Mouse (Mus musculus): ENCODE results near the gene Sntg2. TPM values are rescaled to one million over a fixed set of nuclear protein-coding genes. Genes with fewer than 3 reads are reported as not detected.

Gene Sntg2
- polyA plus RNA-seq, 1 experiment = not detected

- Histone ChIP-seq H3K4me3 (replicated peaks) (no peak overlapping the region), H3K4me1 (ENCODE audit: control insufficient read depth) (no peaks in the 10 kb centered on the region), H3K27me3 (ENCODE audit: control insufficient read depth) (no peaks in the 10 kb centered on the region), H3K36me3 (ENCODE audit: control insufficient read depth) (no peaks in the 10 kb centered on the region), H3K9me3 (ENCODE audit: control insufficient read depth, low read length) (no peaks in the 10 kb centered on the region)
- TF ChIP-seq TAL1 (IDR thresholded peaks at IDR 0.05; ENCODE audit: low read length) (no peak), GATA1 (IDR thresholded peaks at IDR 0.05; ENCODE audit: low read length) (no peak)
Observed at GRCm38 (mm10) chr12:30257664-30258063, 115.5 kb downstream of the Sntg2 start.

DNA sequence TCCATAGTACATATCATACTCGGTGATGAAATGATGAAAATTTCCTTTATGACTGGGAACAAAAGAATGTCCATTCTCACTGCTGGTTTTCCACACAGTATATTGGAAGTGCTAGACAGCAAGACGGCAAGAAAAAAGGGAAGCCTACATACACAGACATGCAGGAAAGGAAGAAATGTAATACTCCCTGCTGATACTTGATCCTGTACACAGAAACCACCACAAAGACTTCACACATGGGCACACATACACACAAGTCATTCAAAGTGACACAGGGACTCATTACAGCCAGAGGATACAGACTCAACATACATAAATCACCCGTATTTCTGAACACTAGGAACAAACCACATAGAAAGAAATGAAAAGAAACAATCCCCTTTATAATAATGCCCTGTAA lies 117.0 kb downstream of the Sntg2 start:
- TF ChIP-seq GATA1 (IDR thresholded peaks at IDR 0.05; ENCODE audit: low read length) = no peak
- TF ChIP-seq TAL1 (IDR thresholded peaks at IDR 0.05; ENCODE audit: low read length) = no peak
- H3K27me3 ChIP-seq (ENCODE audit: control insufficient read depth) = no peaks in the 10 kb centered on the region
- H3K36me3 ChIP-seq (ENCODE audit: control insufficient read depth) = no peaks in the 10 kb centered on the region
- no peak overlapping the region for H3K4me3 ChIP-seq (replicated peaks)
- H3K4me1 ChIP-seq (ENCODE audit: control insufficient read depth) = no peaks in the 10 kb centered on the region
- H3K9me3 ChIP-seq (ENCODE audit: control insufficient read depth, low read length) = no peaks in the 10 kb centered on the region

- Histone ChIP-seq H3K4me3 (replicated peaks) (no peak overlapping the region), H3K9me3 (ENCODE audit: control insufficient read depth, low read length) (no peaks in the 10 kb centered on the region), H3K36me3 (ENCODE audit: control insufficient read depth) (no peaks in the 10 kb centered on the region), H3K4me1 (ENCODE audit: control insufficient read depth) (no peaks in the 10 kb centered on the region), H3K27me3 (ENCODE audit: control insufficient read depth) (no peaks in the 10 kb centered on the region)
- no peak for TF ChIP-seq TAL1 (IDR thresholded peaks at IDR 0.05; ENCODE audit: low read length)
- no peak for TF ChIP-seq GATA1 (IDR thresholded peaks at IDR 0.05; ENCODE audit: low read length)
Observed at GRCm38 (mm10) chr12:30254581-30254980, 118.6 kb downstream of the Sntg2 start.

- Histone ChIP-seq H3K4me3 (replicated peaks) (no peak overlapping the region), H3K27me3 (ENCODE audit: control insufficient read depth) (no peaks in the 10 kb centered on the region), H3K4me1 (ENCODE audit: control insufficient read depth) (no peaks in the 10 kb centered on the region), H3K36me3 (ENCODE audit: control insufficient read depth) (no peaks in the 10 kb centered on the region), H3K9me3 (ENCODE audit: control insufficient read depth, low read length) (no peaks in the 10 kb centered on the region)
- TF ChIP-seq TAL1 (IDR thresholded peaks at IDR 0.05; ENCODE audit: low read length) = no peak
- TF ChIP-seq GATA1 (IDR thresholded peaks at IDR 0.05; ENCODE audit: low read length) = no peak
Observed at GRCm38 (mm10) chr12:30252381-30252780, 120.8 kb downstream of the Sntg2 start.

DNA sequence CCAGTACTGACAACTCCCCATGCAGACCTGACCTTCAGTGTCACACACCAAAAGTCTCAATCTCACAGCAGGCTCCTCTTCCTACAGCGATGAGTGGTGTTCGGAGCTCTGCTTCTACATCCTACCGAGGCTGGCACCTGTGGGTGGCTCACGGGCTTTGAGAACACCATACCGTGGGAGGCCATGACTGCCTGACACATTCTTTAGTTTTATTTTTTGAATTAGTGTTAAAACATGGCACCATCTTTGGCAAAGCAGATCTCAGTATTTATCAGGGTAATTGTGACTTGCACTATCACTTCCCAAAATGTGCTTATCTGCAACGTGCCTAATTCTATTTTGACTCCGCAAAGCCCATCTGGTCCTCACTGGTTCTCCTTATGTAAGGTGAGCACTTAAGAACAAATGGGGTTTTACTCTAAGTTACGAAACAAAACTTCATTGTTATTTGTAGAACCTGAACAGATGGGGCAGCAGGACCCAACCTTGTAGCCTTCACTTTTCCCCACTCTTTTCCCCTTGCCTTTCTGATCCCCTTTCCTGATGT lies 121.8 kb downstream of the Sntg2 start:
- no peaks in the 10 kb centered on the region for H3K36me3 ChIP-seq (ENCODE audit: control insufficient read depth)
- no peaks in the 10 kb centered on the region for H3K4me1 ChIP-seq (ENCODE audit: control insufficient read depth)
- H3K27me3 ChIP-seq (ENCODE audit: control insufficient read depth) = no peaks in the 10 kb centered on the region
- no peaks in the 10 kb centered on the region for H3K9me3 ChIP-seq (ENCODE audit: control insufficient read depth, low read length)
- TF ChIP-seq TAL1 (IDR thresholded peaks at IDR 0.05; ENCODE audit: low read length) = no peak
- TF ChIP-seq GATA1 (IDR thresholded peaks at IDR 0.05; ENCODE audit: low read length) = no peak
- no peak overlapping the region for H3K4me3 ChIP-seq (replicated peaks)

DNA sequence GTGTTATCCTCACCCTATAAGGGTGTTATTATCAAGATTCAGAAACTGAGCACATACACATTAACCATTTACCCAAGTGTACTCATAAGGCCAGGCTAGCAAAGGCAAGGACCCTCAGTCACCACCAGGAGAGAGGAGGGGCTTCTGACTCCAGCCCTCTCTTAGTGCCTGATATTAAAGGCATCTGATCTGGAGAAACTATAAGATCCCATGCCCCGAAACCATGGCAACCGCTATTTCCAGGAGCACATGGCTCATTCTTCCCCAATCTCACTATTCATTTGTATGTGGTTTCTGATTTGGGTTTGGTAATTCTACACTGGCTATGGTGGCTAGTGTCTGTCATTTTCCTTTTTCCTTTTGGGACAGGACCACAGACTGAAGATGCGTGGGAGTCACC lies 124.1 kb downstream of the Sntg2 start:
- no peak for TF ChIP-seq GATA1 (IDR thresholded peaks at IDR 0.05; ENCODE audit: low read length)
- no peak for TF ChIP-seq TAL1 (IDR thresholded peaks at IDR 0.05; ENCODE audit: low read length)
- no peaks in the 10 kb centered on the region for H3K9me3 ChIP-seq (ENCODE audit: control insufficient read depth, low read length)
- no peak overlapping the region for H3K4me3 ChIP-seq (replicated peaks)
- no peaks in the 10 kb centered on the region for H3K36me3 ChIP-seq (ENCODE audit: control insufficient read depth)
- H3K27me3 ChIP-seq (ENCODE audit: control insufficient read depth) = no peaks in the 10 kb centered on the region
- H3K4me1 ChIP-seq (ENCODE audit: control insufficient read depth) = no peaks in the 10 kb centered on the region

DNA sequence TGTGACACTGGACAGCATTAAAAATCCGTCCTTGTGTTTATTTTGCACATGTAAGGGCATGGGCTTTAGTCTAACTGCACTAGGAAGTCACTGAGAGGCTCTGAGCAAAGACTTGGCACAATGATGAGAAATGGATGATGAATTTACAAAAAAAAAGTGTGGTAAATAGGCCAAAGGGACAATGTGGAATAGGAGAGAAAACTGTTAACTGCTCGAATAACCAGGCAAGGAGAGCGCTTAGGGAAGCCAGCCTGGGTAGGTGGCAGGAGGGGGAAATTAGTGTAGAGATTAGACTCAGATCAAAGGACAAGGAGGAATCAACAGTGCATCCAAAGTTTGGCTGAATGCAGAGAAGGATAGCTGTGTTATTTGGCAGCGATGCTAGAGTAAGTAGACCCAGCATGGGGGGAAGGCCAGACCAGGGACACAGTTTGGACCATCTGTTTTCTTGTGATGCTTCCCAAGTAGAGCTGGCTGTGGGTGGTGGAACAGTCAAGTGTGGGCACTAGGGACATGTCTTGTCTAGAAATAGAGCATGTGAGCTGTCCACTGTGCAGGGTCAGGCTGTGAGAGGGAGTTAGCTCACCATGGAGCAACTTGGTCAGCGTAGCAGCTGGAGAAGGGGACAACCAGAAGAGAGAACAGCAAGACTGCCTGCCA lies 126.8 kb downstream of the Sntg2 start:
- H3K36me3 ChIP-seq (ENCODE audit: control insufficient read depth) = no peaks in the 10 kb centered on the region
- H3K4me1 ChIP-seq (ENCODE audit: control insufficient read depth) = no peaks in the 10 kb centered on the region
- TF ChIP-seq GATA1 (IDR thresholded peaks at IDR 0.05; ENCODE audit: low read length) (no peak), TAL1 (IDR thresholded peaks at IDR 0.05; ENCODE audit: low read length) (no peak)
- no peaks in the 10 kb centered on the region for H3K27me3 ChIP-seq (ENCODE audit: control insufficient read depth)
- no peak overlapping the region for H3K4me3 ChIP-seq (replicated peaks)
- H3K9me3 ChIP-seq (ENCODE audit: control insufficient read depth, low read length) = no peaks in the 10 kb centered on the region

- Histone ChIP-seq H3K4me3 (replicated peaks) (no peak overlapping the region), H3K9me3 (ENCODE audit: control insufficient read depth, low read length) (no peaks in the 10 kb centered on the region), H3K4me1 (ENCODE audit: control insufficient read depth) (no peaks in the 10 kb centered on the region), H3K27me3 (ENCODE audit: control insufficient read depth) (no peaks in the 10 kb centered on the region), H3K36me3 (ENCODE audit: control insufficient read depth) (no peaks in the 10 kb centered on the region)
- TF ChIP-seq GATA1 (IDR thresholded peaks at IDR 0.05; ENCODE audit: low read length) (no peak), TAL1 (IDR thresholded peaks at IDR 0.05; ENCODE audit: low read length) (no peak)
Observed at GRCm38 (mm10) chr12:30244194-30244593, 129.0 kb downstream of the Sntg2 start.

DNA sequence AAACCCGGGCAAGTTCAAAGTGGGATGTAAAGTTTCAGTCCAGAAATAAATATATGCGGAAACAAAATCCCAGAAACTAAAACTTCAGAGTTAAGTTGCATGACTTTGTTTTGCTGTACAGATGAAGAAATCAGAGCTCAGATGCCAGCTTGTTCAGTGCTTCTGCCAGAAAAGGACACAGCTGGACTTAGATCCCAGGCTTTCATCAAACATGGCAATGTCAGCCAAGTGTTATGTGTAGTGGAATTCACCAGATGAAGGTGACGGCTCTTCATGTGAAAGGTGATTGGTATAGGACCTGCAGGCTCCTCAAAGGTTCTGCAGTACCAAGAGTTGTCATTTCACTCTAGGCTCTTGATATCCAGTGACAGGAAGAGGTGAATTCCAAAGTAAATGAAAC lies 132.3 kb downstream of the Sntg2 start:
- H3K4me3 ChIP-seq (replicated peaks) = no peak overlapping the region
- H3K27me3 ChIP-seq (ENCODE audit: control insufficient read depth) = no peaks in the 10 kb centered on the region

More for the DNA sequence above, 132.3 kb downstream of the Sntg2 start:
- Histone ChIP-seq H3K4me1 (ENCODE audit: control insufficient read depth) (no peaks in the 10 kb centered on the region), H3K36me3 (ENCODE audit: control insufficient read depth) (no peaks in the 10 kb centered on the region), H3K9me3 (ENCODE audit: control insufficient read depth, low read length) (no peaks in the 10 kb centered on the region)
- TF ChIP-seq GATA1 (IDR thresholded peaks at IDR 0.05; ENCODE audit: low read length) = no peak
- no peak for TF ChIP-seq TAL1 (IDR thresholded peaks at IDR 0.05; ENCODE audit: low read length)
